Mouse (Mus musculus): Measurements from ENCODE around the gene Gsdma. TPM values are rescaled to one million over a fixed set of nuclear protein-coding genes. Genes with fewer than 3 reads are reported as not detected.

Gene Gsdma
- polyA plus RNA-seq, 1 experiment from 2014 or later = 0.06 TPM

- H3K27me3 ChIP-seq = no peaks in the 10 kb centered on the region
- H3K9me3 ChIP-seq = no peaks in the 10 kb centered on the region
- no peak overlapping the region for H3K4me2 ChIP-seq
- H3K27ac ChIP-seq = no peak overlapping the region
- no peak overlapping the region for H3K4me3 ChIP-seq
- no peak for ATAC-seq (ENCODE audit: borderline replicate concordance, extremely low read depth, low FRiP score, low TSS enrichment)
- 81% methylated on average over 16 of the region's 16 CpGs for WGBS
- peaks cover 3% of the 10 kb centered on the region; the same call in 1 of the 2 replicates for H3K4me1 ChIP-seq
- no peak overlapping the region for H3K9ac ChIP-seq
- H3K36me3 ChIP-seq = peaks cover 25% of the 10 kb centered on the region
These were observed 34.9 kb downstream of the Gsdma start for GRCm38 (mm10) chr11:98698849-98699640.

GRCm38 (mm10) chr11:98699911-98700310 lies 35.8 kb downstream of the Gsdma start:
- Histone ChIP-seq H3K9me3 (no peaks in the 10 kb centered on the region), H3K4me2 (no peak overlapping the region), H3K27ac (no peak overlapping the region), H3K36me3 (peaks cover 23% of the 10 kb centered on the region), H3K4me3 (no peak overlapping the region), H3K9ac (no peak overlapping the region), H3K27me3 (no peaks in the 10 kb centered on the region), H3K4me1 (peaks cover 3% of the 10 kb centered on the region; the same call in 1 of the 2 replicates)
- 30% methylated on average over 4 of the region's 4 CpGs for WGBS
- peak; percentile 46; the same call in 1 of the 2 replicates for ATAC-seq (ENCODE audit: borderline replicate concordance, extremely low read depth, low FRiP score, low TSS enrichment)

- H3K4me3 ChIP-seq = no peak within 1 kb of the TSS
- no peaks in the 10 kb centered on the region for H3K9me3 ChIP-seq
- H3K27me3 ChIP-seq = no peaks in the 10 kb centered on the region
- H3K9ac ChIP-seq = no peak within 1 kb of the TSS
- H3K27ac ChIP-seq = no peak within 1 kb of the TSS
- peaks cover 3% of the 10 kb centered on the region; the same call in 1 of the 2 replicates for H3K4me1 ChIP-seq
- 42% methylated on average over 10 of the region's 10 CpGs for WGBS
- H3K4me2 ChIP-seq = no peak within 1 kb of the TSS
- peaks cover 23% of the 10 kb centered on the region for H3K36me3 ChIP-seq
- no peak for ATAC-seq (ENCODE audit: borderline replicate concordance, extremely low read depth, low FRiP score, low TSS enrichment)
These were observed 37.1 kb downstream of the Gsdma start, which contains the start of gene Csf3 for GRCm38 (mm10) chr11:98701213-98701670. Gene Csf3 (plus strand): TSS chr11:98701263.

- Histone ChIP-seq H3K36me3 (peaks cover 30% of the 10 kb centered on the region), H3K4me2 (no peak overlapping the region), H3K4me3 (no peak overlapping the region), H3K9ac (no peak overlapping the region), H3K27ac (no peak overlapping the region), H3K27me3 (no peaks in the 10 kb centered on the region), H3K9me3 (no peaks in the 10 kb centered on the region), H3K4me1 (peaks cover 13% of the 10 kb centered on the region)
- no peak for ATAC-seq (ENCODE audit: borderline replicate concordance, extremely low read depth, low FRiP score, low TSS enrichment)
- WGBS = 56% methylated on average over 5 of the region's 5 CpGs
These were observed 38.2 kb downstream of the Gsdma start for GRCm38 (mm10) chr11:98702323-98702722.

- 84% methylated on average over 10 of the region's 10 CpGs for WGBS
- peaks cover 31% of the 10 kb centered on the region for H3K36me3 ChIP-seq
- H3K27ac ChIP-seq = no peak overlapping the region
- no peak overlapping the region for H3K4me2 ChIP-seq
- ATAC-seq (ENCODE audit: borderline replicate concordance, extremely low read depth, low FRiP score, low TSS enrichment) = no peak
- H3K4me1 ChIP-seq = peaks cover 39% of the 10 kb centered on the region
- no peaks in the 10 kb centered on the region for H3K27me3 ChIP-seq
- no peak overlapping the region for H3K4me3 ChIP-seq
- no peak overlapping the region for H3K9ac ChIP-seq
- H3K9me3 ChIP-seq = no peaks in the 10 kb centered on the region
These were observed 40.9 kb downstream of the Gsdma start for GRCm38 (mm10) chr11:98705021-98705420.

GRCm38 (mm10) chr11:98707401-98708281 lies 43.5 kb downstream of the Gsdma start:
- Histone ChIP-seq H3K4me1 (peaks cover 48% of the 10 kb centered on the region), H3K27ac (peak overlapping the region; percentile 91), H3K27me3 (no peaks in the 10 kb centered on the region), H3K9ac (no peak overlapping the region), H3K36me3 (peaks cover 40% of the 10 kb centered on the region), H3K9me3 (no peaks in the 10 kb centered on the region), H3K4me2 (peak overlapping the region; percentile 18; the same call in 1 of the 2 replicates), H3K4me3 (no peak overlapping the region)
- 50% methylated on average over 22 of the region's 22 CpGs for WGBS
- ATAC-seq (ENCODE audit: borderline replicate concordance, extremely low read depth, low FRiP score, low TSS enrichment) = peak; percentile 75

- WGBS = 41% methylated on average over 19 of the region's 19 CpGs
- Histone ChIP-seq H3K4me2 (peak overlapping the region; percentile 31), H3K9ac (no peak overlapping the region), H3K9me3 (no peaks in the 10 kb centered on the region), H3K4me3 (no peak overlapping the region), H3K36me3 (peaks cover 47% of the 10 kb centered on the region), H3K27ac (peak overlapping the region; percentile 91), H3K27me3 (no peaks in the 10 kb centered on the region), H3K4me1 (peaks cover 50% of the 10 kb centered on the region)
- peak; percentile 64 for ATAC-seq (ENCODE audit: borderline replicate concordance, extremely low read depth, low FRiP score, low TSS enrichment)
These were observed 44.3 kb downstream of the Gsdma start for GRCm38 (mm10) chr11:98708282-98708956.

GRCm38 (mm10) chr11:98709001-98709741 lies 45.0 kb downstream of the Gsdma start:
- H3K4me2 ChIP-seq = peak overlapping the region; percentile 31
- ATAC-seq (ENCODE audit: borderline replicate concordance, extremely low read depth, low FRiP score, low TSS enrichment) = peak; percentile 13; the same call in 1 of the 2 replicates
- H3K9ac ChIP-seq = no peak overlapping the region
- no peaks in the 10 kb centered on the region for H3K9me3 ChIP-seq
- H3K27me3 ChIP-seq = no peaks in the 10 kb centered on the region
- peak overlapping the region; percentile 91 for H3K27ac ChIP-seq
- H3K4me1 ChIP-seq = peaks cover 53% of the 10 kb centered on the region
- WGBS = 46% methylated on average over 26 of the region's 26 CpGs
- no peak overlapping the region for H3K4me3 ChIP-seq
- H3K36me3 ChIP-seq = peaks cover 52% of the 10 kb centered on the region

GRCm38 (mm10) chr11:98710416-98711045 lies 46.4 kb downstream of the Gsdma start:
- 36% methylated on average over 12 of the region's 12 CpGs for WGBS

GRCm38 (mm10) chr11:98711046-98711434 lies 46.9 kb downstream of the Gsdma start:
- Histone ChIP-seq H3K4me1 (peaks cover 53% of the 10 kb centered on the region), H3K9ac (no peak overlapping the region), H3K4me3 (no peak overlapping the region), H3K27me3 (no peaks in the 10 kb centered on the region), H3K36me3 (peaks cover 49% of the 10 kb centered on the region), H3K4me2 (no peak overlapping the region), H3K9me3 (no peaks in the 10 kb centered on the region), H3K27ac (peak overlapping the region; percentile 62)
- 70% methylated on average over 4 of the region's 4 CpGs for WGBS
- ATAC-seq (ENCODE audit: borderline replicate concordance, extremely low read depth, low FRiP score, low TSS enrichment) = no peak

More at GRCm38 (mm10) chr11:98710416-98711045, 46.4 kb downstream of the Gsdma start:
- peaks cover 53% of the 10 kb centered on the region for H3K4me1 ChIP-seq
- peaks cover 50% of the 10 kb centered on the region for H3K36me3 ChIP-seq
- H3K9me3 ChIP-seq = no peaks in the 10 kb centered on the region
- no peaks in the 10 kb centered on the region for H3K27me3 ChIP-seq
- peak overlapping the region; percentile 91 for H3K27ac ChIP-seq
- no peak overlapping the region for H3K9ac ChIP-seq
- H3K4me2 ChIP-seq = no peak overlapping the region
- no peak overlapping the region for H3K4me3 ChIP-seq
- ATAC-seq (ENCODE audit: borderline replicate concordance, extremely low read depth, low FRiP score, low TSS enrichment) = no peak

Data from lung, embryonic 15.5 days (tissue).